Mouse (Mus musculus) midbrain, embryonic 15.5 days (tissue): ENCODE data around the gene Eif1b. TPM values are rescaled to one million over a fixed set of nuclear protein-coding genes. Genes with fewer than 3 reads are reported as not detected.
"Not testable (repeated sequence)": the region's sequence is repeated elsewhere in the genome, so short reads cannot be mapped to it uniquely, and the experiment has no call there.

Source experiments
- ATAC-seq: fragments of 200-750 bp; cut with Nextera tagmentation; replicated peaks from 2 replicates; pipeline ENCODE4 v1.8.0; 2017; ENCODE audit warnings: moderate TSS enrichment
- H3K27ac ChIP-seq: fragments of 300-500 bp; sonication (generic); 2 replicates; pipeline ENCODE4 v1.5.1; 2015; ENCODE audit warnings: mild to moderate bottlenecking, inconsistent platforms
- H3K27me3 ChIP-seq: fragments of 300-500 bp; sonication (generic); replicated peaks from 2 replicates; pipeline ENCODE4 v1.6.1; 2015; ENCODE audit warnings: inconsistent platforms
- H3K36me3 ChIP-seq: fragments of 300-500 bp; sonication (generic); replicated peaks from 2 replicates; pipeline ENCODE4 v1.6.1; 2015; ENCODE audit warnings: inconsistent platforms
- H3K4me1 ChIP-seq: fragments of 300-500 bp; sonication (generic); 2 replicates; pipeline ENCODE4 v1.6.1; 2015; ENCODE audit warnings: inconsistent platforms
- H3K4me2 ChIP-seq: fragments of 300-500 bp; sonication (generic); 2 replicates; pipeline ENCODE4 v1.6.1; 2015; ENCODE audit warnings: inconsistent platforms, mild to moderate bottlenecking, moderate library complexity
- H3K4me3 ChIP-seq: fragments of 300-500 bp; sonication (generic); 2 replicates; pipeline ENCODE4 v1.5.1; 2015; ENCODE audit warnings: mild to moderate bottlenecking, inconsistent platforms
- H3K9ac ChIP-seq: fragments of 300-500 bp; sonication (generic); 2 replicates; pipeline ENCODE4 v1.6.1; 2015; ENCODE audit warnings: mild to moderate bottlenecking, inconsistent platforms
- H3K9me3 ChIP-seq: fragments of 300-500 bp; sonication (generic); 2 replicates; pipeline ENCODE4 v1.6.1; 2016; ENCODE audit warnings: inconsistent platforms
- WGBS: fragments of 180-500 bp; shearing (Covaris S2); methylation state at CpG from one replicate; pipeline ENCODE4 v1.1.7; 2015; ENCODE audit warnings: mixed read lengths; 5-methylcytosine and 5-hydroxymethylcytosine counted together
- polyA plus RNA-seq: library from polyadenylated mRNA; unstranded; fragments of >200 nt; fragmentation: Nextera tagmentation; extraction: Ambion mirVana; gene quantifications from 2 replicates; pipeline ENCODE4 v1.2.1, GENCODE M21; 2015

The Eif1b gene
- polyA plus RNA-seq, 1 experiment from 2014 or later = 304 TPM

DNA sequence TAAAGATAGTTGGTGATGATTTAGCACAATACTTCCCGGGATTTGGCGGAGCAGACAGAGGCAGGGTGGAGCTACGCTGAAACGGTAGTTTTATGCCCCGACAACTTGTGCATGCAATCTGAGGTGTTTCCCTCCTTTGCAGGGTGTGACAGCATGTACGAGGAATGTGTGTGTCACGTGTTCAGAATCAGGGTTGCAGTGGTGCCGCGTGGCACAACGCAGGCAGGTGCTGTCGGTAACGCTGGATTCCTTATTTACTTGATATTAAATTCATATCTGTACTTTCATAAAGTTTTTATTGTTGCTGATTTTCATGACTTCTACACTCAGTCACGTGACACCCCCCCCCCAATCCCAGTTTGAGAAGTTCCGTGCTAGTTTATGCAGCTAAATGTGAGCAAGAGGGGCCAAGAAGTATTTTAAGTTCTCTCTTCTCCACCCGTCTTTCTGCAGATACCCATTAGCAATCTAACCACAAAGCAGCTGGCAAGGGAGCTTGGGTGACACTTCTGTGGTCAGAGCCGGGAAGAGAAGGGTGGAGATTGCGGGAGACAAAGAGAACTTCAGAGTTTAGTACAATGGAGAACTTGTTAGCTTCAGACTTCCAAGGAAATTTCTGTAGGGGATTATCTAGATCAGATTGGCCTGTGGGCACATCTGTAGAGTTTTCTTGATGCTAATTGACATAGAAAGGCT is 36.9 kb downstream of the Eif1b start:
- no peak overlapping the region for H3K4me3 ChIP-seq
- no peak overlapping the region for H3K27ac ChIP-seq
- no peaks in the 10 kb centered on the region for H3K4me1 ChIP-seq
- H3K36me3 ChIP-seq = no peaks in the 10 kb centered on the region
- no peak for ATAC-seq
- no peak overlapping the region for H3K9ac ChIP-seq
- WGBS = 86% methylated on average over 17 of the region's 17 CpGs
- H3K27me3 ChIP-seq = no peaks in the 10 kb centered on the region
- H3K4me2 ChIP-seq = no peak overlapping the region
- H3K9me3 ChIP-seq = 0 out of 2 replicates have a peak, but pooled peaks cover 2% of the 10 kb centered on the region

DNA sequence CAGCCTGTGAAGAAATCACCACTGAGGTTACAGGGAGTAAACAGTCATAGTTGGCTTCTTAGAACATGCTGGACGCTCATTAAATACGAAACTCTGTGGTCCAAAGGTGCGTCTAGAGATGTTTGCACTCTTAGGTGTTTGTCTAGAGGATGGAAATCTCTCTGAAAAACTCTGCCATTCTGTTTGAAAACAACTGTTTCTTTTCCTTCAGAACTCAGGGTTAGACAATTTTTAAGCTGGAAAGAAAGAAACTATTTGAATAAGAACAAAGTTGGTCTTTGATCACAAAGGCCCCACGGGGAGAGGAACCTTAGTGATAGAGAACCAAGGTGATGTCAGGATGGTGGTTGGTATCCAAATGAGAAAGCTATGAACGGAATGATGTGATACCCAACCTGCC is 38.4 kb downstream of the Eif1b start:
- Histone ChIP-seq H3K4me1 (no peaks in the 10 kb centered on the region), H3K9me3 (0 out of 2 replicates have a peak, but pooled peaks cover 2% of the 10 kb centered on the region), H3K9ac (no peak overlapping the region), H3K4me3 (no peak overlapping the region), H3K27ac (no peak overlapping the region), H3K27me3 (no peaks in the 10 kb centered on the region), H3K4me2 (no peak overlapping the region), H3K36me3 (no peaks in the 10 kb centered on the region)
- WGBS = 91% methylated on average over 5 of the region's 5 CpGs
- ATAC-seq = no peak

DNA sequence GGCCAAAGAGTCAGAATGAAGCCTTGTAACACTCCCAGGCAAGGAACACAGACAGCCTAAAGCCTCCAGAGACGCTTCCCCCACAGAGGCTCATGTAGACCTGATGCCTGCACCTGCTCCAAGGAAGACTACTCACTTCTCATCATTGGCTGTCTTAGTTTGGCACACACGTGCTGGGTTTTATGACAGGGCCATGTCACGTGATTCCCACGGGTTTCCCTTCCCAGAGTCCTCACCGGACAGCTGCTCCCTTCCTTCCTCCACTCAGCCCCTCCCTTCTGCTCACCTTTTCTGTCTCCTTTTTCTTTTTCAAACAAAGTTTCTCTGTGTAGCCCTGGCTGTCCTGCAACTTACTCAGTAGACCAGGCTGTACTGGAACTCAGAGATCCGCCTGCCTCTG is 40.0 kb downstream of the Eif1b start:
- H3K4me1 ChIP-seq = no peaks in the 10 kb centered on the region
- 91% methylated on average over 6 of the region's 6 CpGs for WGBS
- H3K9ac ChIP-seq = no peak overlapping the region
- no peak overlapping the region for H3K4me3 ChIP-seq
- no peak for ATAC-seq
- H3K9me3 ChIP-seq = 0 out of 2 replicates have a peak, but pooled peaks cover 2% of the 10 kb centered on the region
- H3K4me2 ChIP-seq = no peak overlapping the region
- no peak overlapping the region for H3K27ac ChIP-seq
- H3K27me3 ChIP-seq = no peaks in the 10 kb centered on the region; the same call in 1 of the 2 replicates
- no peaks in the 10 kb centered on the region for H3K36me3 ChIP-seq

DNA sequence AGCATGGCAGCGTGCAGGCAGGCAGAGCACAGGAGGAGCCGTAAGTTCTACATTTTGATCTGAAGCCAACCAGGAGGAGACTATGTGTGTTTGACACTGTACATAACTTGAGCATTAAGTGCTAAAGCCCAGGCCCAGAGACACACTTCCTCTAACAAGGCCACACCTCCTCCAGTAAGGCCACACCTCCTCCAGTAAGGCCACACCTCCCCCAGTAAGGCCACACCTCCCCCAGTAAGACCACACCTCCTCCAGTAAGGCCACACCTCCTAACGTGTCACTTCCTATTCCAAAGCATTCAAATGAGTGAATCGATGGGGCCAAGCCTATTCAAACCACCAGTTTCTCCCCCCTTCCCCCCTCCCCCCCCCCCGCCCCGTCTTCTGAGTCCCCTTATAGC is 40.7 kb downstream of the Eif1b start:
- no peaks in the 10 kb centered on the region for H3K4me1 ChIP-seq
- H3K9ac ChIP-seq = no peak overlapping the region
- 90% methylated on average over 6 of the region's 6 CpGs for WGBS
- no peaks in the 10 kb centered on the region for H3K36me3 ChIP-seq
- no peak for ATAC-seq
- no peak overlapping the region for H3K4me2 ChIP-seq
- no peak overlapping the region for H3K4me3 ChIP-seq
- no peak overlapping the region for H3K27ac ChIP-seq
- H3K27me3 ChIP-seq = no peaks in the 10 kb centered on the region; the same call in 1 of the 2 replicates
- H3K9me3 ChIP-seq = 0 out of 2 replicates have a peak, but pooled peaks cover 2% of the 10 kb centered on the region

DNA sequence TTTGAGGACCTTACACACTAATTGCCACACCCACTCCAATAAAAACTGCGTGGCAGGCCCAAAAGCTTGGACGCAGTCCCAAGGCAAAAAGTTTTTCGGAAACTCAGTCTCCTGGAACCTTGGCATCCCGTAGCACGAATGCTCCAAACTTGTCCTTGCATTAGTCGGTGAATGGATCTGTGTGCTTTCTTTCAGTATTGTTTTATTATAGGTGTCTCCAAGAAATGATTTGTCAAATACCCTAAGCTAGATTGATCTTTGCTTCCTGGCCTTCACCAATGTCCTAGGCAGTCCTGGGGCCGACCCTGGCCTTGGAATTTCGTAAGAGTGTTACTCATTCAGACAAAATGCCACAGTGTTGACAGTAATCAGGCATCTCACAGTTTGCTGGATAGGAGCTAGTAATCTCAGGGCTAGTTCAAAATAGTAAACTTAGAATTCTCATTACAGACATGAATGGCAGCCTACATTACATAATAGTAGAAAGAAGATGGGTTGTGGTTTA is 41.5 kb downstream of the Eif1b start:
- H3K27me3 ChIP-seq, H3K4me3 ChIP-seq: not testable (repeated sequence)
- 91% methylated on average over 8 of the region's 8 CpGs for WGBS

DNA sequence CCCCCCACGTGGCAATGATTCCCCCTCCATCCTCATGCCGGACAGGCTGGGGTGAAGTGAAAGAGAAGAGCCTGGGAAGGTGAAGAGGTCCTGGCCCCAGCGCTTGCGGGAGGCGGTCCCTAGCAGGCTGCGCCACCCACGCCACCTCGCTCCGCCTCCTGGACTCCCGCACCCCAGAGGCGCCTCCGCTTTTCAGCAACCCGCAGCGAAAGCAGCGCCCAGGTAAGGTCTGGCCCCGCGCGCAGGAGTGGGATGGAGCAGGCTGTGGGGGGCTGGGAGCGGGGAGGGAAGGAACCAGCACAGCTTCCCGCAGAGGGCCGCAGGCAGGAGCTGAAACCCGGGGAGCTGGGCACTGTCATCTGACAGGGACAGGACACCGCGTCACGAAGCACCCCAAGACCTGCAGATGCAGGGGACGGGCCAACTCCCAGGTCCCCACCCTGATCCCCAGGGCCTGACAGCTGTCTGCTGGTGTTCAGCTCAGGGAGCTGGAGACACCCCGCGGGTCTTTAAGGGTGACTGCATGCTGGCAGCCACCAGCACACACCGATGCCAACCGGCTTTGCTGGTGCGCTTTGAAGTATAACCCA is 47.7 kb downstream of the Eif1b start, which contains the start of gene Entpd3:
Entpd3 (plus strand) TSS at position 157 of the 590 bp plus-strand sequence.
- Histone ChIP-seq H3K4me2 (peak within 1 kb of the TSS; percentile 70), H3K4me3 (peak within 1 kb of the TSS; percentile 45), H3K9ac (peak within 1 kb of the TSS; percentile 61), H3K4me1 (peaks cover 9% of the 10 kb centered on the region), H3K27ac (no peak within 1 kb of the TSS), H3K27me3 (peaks cover 14% of the 10 kb centered on the region), H3K9me3 (no peaks in the 10 kb centered on the region), H3K36me3 (no peaks in the 10 kb centered on the region)
- ATAC-seq = peak; percentile 70
- WGBS = 1% methylated on average over 31 of the region's 31 CpGs

More for the DNA sequence above, 41.5 kb downstream of the Eif1b start:
- H3K9ac ChIP-seq, ATAC-seq, H3K36me3 ChIP-seq, H3K4me1 ChIP-seq, H3K9me3 ChIP-seq, H3K27ac ChIP-seq, H3K4me2 ChIP-seq: not testable (repeated sequence)

DNA sequence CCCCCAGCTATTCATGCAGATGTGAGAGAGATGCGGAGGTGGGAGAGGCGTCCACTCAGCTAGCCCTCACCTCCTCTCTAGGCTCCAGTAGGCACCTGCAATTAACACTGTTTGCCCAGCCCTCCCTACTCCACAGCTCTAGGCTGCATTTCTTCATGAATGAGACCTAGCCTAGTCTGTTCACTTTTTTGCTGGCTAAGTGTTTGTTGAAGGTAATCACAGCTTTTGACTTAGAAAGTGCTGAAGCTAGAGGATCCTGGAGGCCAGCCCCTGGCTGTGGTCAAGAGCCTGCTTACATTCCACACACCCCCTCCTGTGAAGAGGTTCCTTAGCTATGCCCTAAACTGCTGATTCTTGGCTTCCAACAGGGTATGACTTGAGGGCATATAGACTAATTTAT is 49.4 kb downstream of the Eif1b start:
- Histone ChIP-seq H3K36me3 (no peaks in the 10 kb centered on the region), H3K9ac (no peak overlapping the region), H3K9me3 (no peaks in the 10 kb centered on the region), H3K27me3 (peaks cover 14% of the 10 kb centered on the region), H3K27ac (no peak overlapping the region), H3K4me3 (no peak overlapping the region), H3K4me1 (peaks cover 9% of the 10 kb centered on the region), H3K4me2 (no peak overlapping the region)
- ATAC-seq = no peak
- WGBS = 33% methylated on average over 1 of the region's 2 CpGs

DNA sequence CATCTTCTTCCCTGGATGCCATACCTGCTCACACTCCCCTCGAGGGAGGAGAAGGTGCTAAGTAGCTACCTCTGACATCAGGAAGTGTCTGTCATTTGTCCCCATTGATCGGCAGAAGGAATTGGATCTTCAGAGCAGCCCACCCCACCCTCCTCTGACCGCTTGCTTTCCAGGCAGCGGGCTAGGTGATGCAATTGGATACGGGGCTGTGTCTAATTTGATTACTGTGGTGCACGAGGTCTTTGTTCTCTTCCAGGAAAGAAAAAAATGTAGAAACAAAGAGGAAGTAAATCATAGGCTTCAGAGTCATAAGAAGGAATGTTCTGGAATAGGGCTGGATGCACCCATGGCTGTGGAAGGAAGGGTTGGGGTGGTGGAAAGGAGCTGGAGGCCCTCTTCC is 50.2 kb downstream of the Eif1b start:
- no peak overlapping the region for H3K4me2 ChIP-seq
- peaks cover 14% of the 10 kb centered on the region for H3K27me3 ChIP-seq
- H3K36me3 ChIP-seq = no peaks in the 10 kb centered on the region
- no peak for ATAC-seq
- H3K4me1 ChIP-seq = peaks cover 9% of the 10 kb centered on the region
- no peak overlapping the region for H3K9ac ChIP-seq
- no peak overlapping the region for H3K27ac ChIP-seq
- WGBS = 20% methylated on average over 6 of the region's 6 CpGs
- no peaks in the 10 kb centered on the region for H3K9me3 ChIP-seq
- H3K4me3 ChIP-seq = no peak overlapping the region

Other genes starting within 250 kb of the Eif1b start
- 5.2 and 6.5 TPM in 2 replicates for gene Myrip, start 190.7 kb upstream of the Eif1b start, polyA plus RNA-seq
- 3.1 and 4.0 TPM in 2 replicates for gene Entpd3, start 47.6 kb downstream of the Eif1b start, polyA plus RNA-seq
- 370 and 375 TPM in 2 replicates for gene Rpl14, start 79.2 kb downstream of the Eif1b start, polyA plus RNA-seq